Mouse (Mus musculus) kidney, embryonic 14.5 days (tissue): Measurements from ENCODE around the gene Gm5269. TPM values are rescaled to one million over a fixed set of nuclear protein-coding genes. Genes with fewer than 3 reads are reported as not detected.
A peak's percentile ranks its signal among the peaks of the same experiment; 100 is the strongest.

Experiments
- ATAC-seq: fragments of 200-750 bp; cut with Nextera tagmentation; 2 replicates; pipeline ENCODE4 v1.8.0; 2017; ENCODE audit warnings: moderate number of reproducible peaks, mild to moderate bottlenecking, moderate TSS enrichment, moderate library complexity; ENCODE audit not compliant: low FRiP score, low TSS enrichment
- H3K27ac ChIP-seq: fragments of 300-500 bp; sonication (generic); 2 replicates; pipeline ENCODE4 v1.5.1; 2014; ENCODE audit warnings: low read depth, mild to moderate bottlenecking, low read length, moderate library complexity, mixed read lengths
- H3K27me3 ChIP-seq: fragments of 300-500 bp; sonication (generic); 2 replicates; pipeline ENCODE4 v1.6.1; 2014; ENCODE audit warnings: mild to moderate bottlenecking, low read length; ENCODE audit not compliant: control insufficient read depth, insufficient read depth
- H3K36me3 ChIP-seq: fragments of 300-500 bp; sonication (generic); 2 replicates; pipeline ENCODE4 v1.6.1; 2014; ENCODE audit warnings: low read length, mixed read lengths; ENCODE audit not compliant: control insufficient read depth, insufficient read depth
- H3K4me1 ChIP-seq: fragments of 300-500 bp; sonication (generic); 2 replicates; pipeline ENCODE4 v1.6.1; 2014; ENCODE audit warnings: low read length, mixed read lengths; ENCODE audit not compliant: control insufficient read depth, insufficient read depth
- H3K4me2 ChIP-seq: fragments of 300-500 bp; sonication (generic); replicated peaks from 2 replicates; pipeline ENCODE4 v1.6.1; 2014; ENCODE audit warnings: low read depth, mild to moderate bottlenecking, low read length
- H3K4me3 ChIP-seq: fragments of 300-500 bp; sonication (generic); 2 replicates; pipeline ENCODE4 v1.5.1; 2014; ENCODE audit warnings: mild to moderate bottlenecking, low read length
- H3K9ac ChIP-seq: fragments of 300-500 bp; sonication (generic); 2 replicates; pipeline ENCODE4 v1.6.1; 2014; ENCODE audit warnings: low read depth, mild to moderate bottlenecking, low read length, moderate library complexity
- H3K9me3 ChIP-seq: fragments of 300-500 bp; sonication (generic); 2 replicates; pipeline ENCODE4 v1.6.1; 2016; ENCODE audit warnings: low read length; ENCODE audit not compliant: control insufficient read depth
- WGBS: fragments of 180-500 bp; shearing (Covaris S2); extraction: QIAGEN DNeasy Blood & Tissue Kit; methylation state at CpG from one replicate; pipeline ENCODE4 v1.1.7; 2014; 5-methylcytosine and 5-hydroxymethylcytosine counted together
- polyA plus RNA-seq: library from polyadenylated mRNA; unstranded; fragments of >200 nt; fragmentation: Nextera tagmentation; extraction: Ambion mirVana; gene quantifications from 2 replicates; pipeline ENCODE4 v1.2.1, GENCODE M21; 2014

Gm5269 gene
- polyA plus RNA-seq, 1 experiment from 2014 or later = not detected

DNA sequence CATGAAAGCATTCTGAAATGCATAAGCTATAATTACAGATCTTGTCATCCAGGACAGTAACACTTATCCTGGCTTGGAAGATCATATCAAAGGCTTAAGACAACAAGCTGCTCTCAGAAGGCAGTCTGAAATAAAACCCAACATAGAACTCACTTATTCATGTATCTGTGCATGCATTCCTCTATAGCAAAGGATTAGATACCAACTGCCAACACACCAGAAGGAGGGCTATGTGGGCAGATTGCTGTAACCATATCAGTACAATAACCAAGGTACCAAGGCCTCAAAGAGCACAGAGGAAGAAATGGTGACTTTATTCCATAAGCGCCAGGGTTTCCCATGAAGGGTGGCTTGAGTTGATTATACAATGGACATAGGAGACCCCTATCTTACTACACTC is 29.7 kb upstream of the Gm5269 start:
- H3K4me1 ChIP-seq = no peaks in the 10 kb centered on the region
- no peaks in the 10 kb centered on the region for H3K27me3 ChIP-seq
- H3K4me2 ChIP-seq = no peak overlapping the region
- H3K4me3 ChIP-seq = no peak overlapping the region
- no peak overlapping the region for H3K27ac ChIP-seq
- no peak for ATAC-seq
- H3K36me3 ChIP-seq = peaks cover 12% of the 10 kb centered on the region; the same call in 1 of the 2 replicates
- no peaks in the 10 kb centered on the region for H3K9me3 ChIP-seq
- 94% methylated on average over 1 of the region's 1 CpGs for WGBS
- no peak overlapping the region for H3K9ac ChIP-seq

DNA sequence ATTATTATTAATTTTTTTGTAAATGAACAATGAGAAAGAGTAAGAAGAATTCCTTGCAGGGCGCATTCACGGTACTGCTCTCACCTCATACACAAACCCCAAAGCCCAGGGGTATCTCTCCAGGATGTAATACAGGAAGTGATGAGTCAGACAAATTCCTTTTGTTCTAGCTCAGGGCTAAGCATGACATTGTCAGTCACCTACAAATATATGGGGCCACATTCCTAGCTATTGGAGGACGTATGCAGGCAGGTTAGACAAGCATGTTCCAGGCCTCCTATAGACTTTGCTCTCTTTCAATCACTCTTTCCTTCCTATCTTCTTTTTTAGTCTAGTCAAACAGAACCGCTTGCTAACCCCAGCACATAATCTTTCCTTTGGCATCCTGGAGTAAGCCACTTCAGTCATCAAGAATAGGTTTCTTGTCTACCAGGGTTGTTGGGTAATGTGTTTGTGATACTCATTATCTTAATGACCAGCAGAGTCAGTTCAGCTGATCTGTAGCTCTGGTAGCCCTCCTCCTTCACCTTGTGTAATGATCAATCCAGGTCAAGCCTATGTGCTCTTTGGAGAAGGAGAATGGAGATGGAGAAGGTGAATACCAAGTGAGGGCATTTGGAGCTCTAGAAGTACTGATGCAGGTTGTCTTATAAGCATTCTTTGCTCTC is 27.2 kb upstream of the Gm5269 start:
- Histone ChIP-seq H3K4me2 (no peak overlapping the region), H3K4me3 (no peak overlapping the region), H3K27me3 (no peaks in the 10 kb centered on the region), H3K4me1 (no peaks in the 10 kb centered on the region), H3K36me3 (peaks cover 12% of the 10 kb centered on the region; the same call in 1 of the 2 replicates), H3K9ac (no peak overlapping the region), H3K9me3 (no peaks in the 10 kb centered on the region), H3K27ac (no peak overlapping the region)
- no peak for ATAC-seq
- 76% methylated on average over 4 of the region's 4 CpGs for WGBS

DNA sequence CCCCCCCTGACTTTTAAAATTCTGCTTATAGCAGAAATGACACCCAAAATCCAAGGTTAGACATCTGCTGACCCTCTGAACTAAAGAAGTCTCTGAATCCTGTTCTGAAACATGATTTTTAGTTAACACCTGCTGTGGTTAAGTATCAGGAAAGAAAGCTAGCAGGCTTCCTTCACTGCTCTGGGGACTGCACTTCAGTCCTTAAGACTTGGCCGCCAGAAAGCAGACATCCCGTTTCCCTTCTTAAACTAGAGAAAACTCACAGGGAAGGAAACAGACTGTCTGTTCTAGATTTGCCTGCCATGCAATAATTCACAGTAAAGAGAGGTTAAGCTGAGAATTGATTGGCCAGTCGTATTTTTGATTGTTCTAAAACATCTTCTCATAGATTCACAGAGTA is 26.1 kb upstream of the Gm5269 start:
- no peaks in the 10 kb centered on the region for H3K27me3 ChIP-seq
- H3K4me3 ChIP-seq = no peak overlapping the region
- H3K27ac ChIP-seq = no peak overlapping the region
- peaks cover 12% of the 10 kb centered on the region; the same call in 1 of the 2 replicates for H3K36me3 ChIP-seq
- 64% methylated on average over 3 of the region's 3 CpGs for WGBS
- no peak overlapping the region for H3K9ac ChIP-seq
- no peaks in the 10 kb centered on the region for H3K9me3 ChIP-seq
- no peak for ATAC-seq
- no peak overlapping the region for H3K4me2 ChIP-seq
- no peaks in the 10 kb centered on the region for H3K4me1 ChIP-seq

DNA sequence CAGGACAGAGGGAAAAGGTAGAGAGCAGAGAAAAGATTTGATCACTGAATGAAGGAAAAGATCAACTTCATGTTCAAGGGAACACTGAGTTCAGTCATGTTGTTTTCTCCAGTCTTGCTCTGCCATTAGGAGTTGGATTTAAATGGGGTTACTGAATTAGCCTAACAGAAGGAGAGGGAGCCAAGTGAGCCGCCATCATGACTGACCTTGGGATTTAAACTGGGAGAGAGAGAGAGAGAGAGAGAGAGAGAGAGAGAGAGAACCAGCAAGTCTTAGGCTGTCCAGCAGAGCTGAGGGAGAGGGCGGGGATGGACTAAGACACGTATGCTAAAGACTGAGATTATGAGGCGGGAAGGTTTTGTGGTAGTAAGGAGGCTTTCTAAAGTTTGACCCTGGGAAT is 24.2 kb upstream of the Gm5269 start:
- Histone ChIP-seq H3K9ac (no peak overlapping the region), H3K9me3 (no peaks in the 10 kb centered on the region), H3K4me3 (no peak overlapping the region), H3K27me3 (no peaks in the 10 kb centered on the region), H3K4me2 (no peak overlapping the region), H3K27ac (no peak overlapping the region), H3K36me3 (peaks cover 12% of the 10 kb centered on the region; the same call in 1 of the 2 replicates), H3K4me1 (no peaks in the 10 kb centered on the region)
- ATAC-seq = no peak
- 84% methylated on average over 4 of the region's 4 CpGs for WGBS

DNA sequence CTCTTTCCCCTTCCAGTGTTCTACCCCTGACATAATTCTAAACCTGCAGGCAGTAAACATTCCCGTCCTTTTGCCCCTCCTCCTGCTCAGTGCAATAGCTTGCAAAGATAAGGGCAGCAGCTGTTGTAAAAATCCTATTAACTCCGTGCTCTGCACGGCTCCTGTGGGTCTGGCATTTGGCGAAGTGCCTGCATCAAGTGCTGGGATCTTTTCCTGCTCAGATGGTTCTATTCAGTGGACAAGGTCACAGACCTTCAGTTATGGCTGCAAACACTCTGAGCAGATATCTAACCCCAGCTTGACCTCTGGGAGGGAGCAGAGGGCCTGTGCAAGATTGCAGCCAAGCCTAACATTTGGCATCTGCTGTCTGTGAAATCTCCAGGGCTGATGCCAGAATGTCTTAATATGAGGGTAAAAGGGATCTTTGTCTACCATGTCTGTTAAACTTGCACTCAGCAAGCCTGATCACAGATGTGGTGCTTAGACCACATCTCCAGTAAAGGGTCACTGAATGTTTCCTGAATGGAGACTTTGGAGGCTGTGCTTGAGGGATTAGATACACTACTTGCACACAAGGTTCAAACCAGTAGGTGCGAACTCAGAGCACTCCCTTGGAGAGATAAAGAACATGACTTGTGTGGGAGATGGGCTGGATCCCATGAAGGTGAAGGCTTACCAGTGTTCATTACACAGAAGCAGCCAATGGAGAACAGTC is 15.2 kb upstream of the Gm5269 start:
- peak; percentile 93 for ATAC-seq
- H3K4me1 ChIP-seq = peaks cover 9% of the 10 kb centered on the region; the same call in 1 of the 2 replicates
- peak overlapping the region; percentile 67 for H3K27ac ChIP-seq
- no peaks in the 10 kb centered on the region for H3K27me3 ChIP-seq
- 13% methylated on average over 5 of the region's 5 CpGs for WGBS
- no peaks in the 10 kb centered on the region for H3K36me3 ChIP-seq
- no peak overlapping the region for H3K9ac ChIP-seq
- H3K4me3 ChIP-seq = no peak overlapping the region
- H3K4me2 ChIP-seq = no peak overlapping the region
- no peaks in the 10 kb centered on the region for H3K9me3 ChIP-seq

DNA sequence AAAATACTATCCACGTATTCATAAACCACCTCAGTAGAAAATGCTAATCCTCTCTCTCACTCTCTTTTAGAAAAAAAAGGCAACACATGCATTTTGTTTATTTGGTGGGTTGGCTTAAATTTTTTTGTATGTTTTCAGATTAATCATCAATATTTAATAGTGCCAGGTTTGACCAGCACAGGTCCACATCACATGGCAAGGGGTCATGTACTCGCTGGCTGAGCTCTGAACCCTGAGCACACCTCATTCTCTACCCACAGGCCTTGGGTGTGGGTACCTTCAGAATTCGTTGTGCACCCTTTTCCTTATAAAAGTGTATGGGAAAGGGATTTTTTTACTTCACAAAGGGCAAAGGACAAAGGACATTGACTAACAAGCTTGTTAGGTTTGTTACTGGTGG is 14.1 kb upstream of the Gm5269 start:
- no peak for ATAC-seq
- WGBS = 91% methylated on average over 3 of the region's 3 CpGs
- Histone ChIP-seq H3K9me3 (no peaks in the 10 kb centered on the region), H3K36me3 (no peaks in the 10 kb centered on the region), H3K27me3 (no peaks in the 10 kb centered on the region), H3K4me1 (peaks cover 9% of the 10 kb centered on the region; the same call in 1 of the 2 replicates), H3K4me2 (no peak overlapping the region), H3K4me3 (no peak overlapping the region), H3K9ac (no peak overlapping the region), H3K27ac (no peak overlapping the region)

DNA sequence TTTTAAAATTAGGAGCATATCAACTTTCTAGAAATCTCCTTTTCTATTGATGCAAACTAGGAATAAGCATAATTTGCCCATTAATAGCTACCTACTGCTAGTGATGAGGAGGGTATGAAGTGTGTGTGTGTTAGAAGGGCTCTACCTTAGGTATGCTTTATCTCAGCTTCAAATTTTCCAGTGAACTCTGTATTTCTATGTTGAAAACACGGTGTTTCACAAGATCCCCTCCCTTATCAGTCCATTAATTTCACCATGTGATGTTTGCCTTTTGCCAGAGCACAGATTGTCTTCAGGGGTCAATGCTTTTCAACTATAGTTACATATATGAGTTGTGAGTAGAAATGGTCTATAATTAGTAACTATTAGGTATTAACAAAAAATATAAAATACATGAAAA is 8.0 kb upstream of the Gm5269 start:
- H3K27ac ChIP-seq = no peak overlapping the region
- no peak overlapping the region for H3K4me3 ChIP-seq
- no peak overlapping the region for H3K4me2 ChIP-seq
- no peak for ATAC-seq
- H3K27me3 ChIP-seq = no peaks in the 10 kb centered on the region
- WGBS = 31% methylated on average over 1 of the region's 1 CpGs
- no peaks in the 10 kb centered on the region for H3K4me1 ChIP-seq
- H3K9me3 ChIP-seq = no peaks in the 10 kb centered on the region
- H3K36me3 ChIP-seq = no peaks in the 10 kb centered on the region
- H3K9ac ChIP-seq = no peak overlapping the region

DNA sequence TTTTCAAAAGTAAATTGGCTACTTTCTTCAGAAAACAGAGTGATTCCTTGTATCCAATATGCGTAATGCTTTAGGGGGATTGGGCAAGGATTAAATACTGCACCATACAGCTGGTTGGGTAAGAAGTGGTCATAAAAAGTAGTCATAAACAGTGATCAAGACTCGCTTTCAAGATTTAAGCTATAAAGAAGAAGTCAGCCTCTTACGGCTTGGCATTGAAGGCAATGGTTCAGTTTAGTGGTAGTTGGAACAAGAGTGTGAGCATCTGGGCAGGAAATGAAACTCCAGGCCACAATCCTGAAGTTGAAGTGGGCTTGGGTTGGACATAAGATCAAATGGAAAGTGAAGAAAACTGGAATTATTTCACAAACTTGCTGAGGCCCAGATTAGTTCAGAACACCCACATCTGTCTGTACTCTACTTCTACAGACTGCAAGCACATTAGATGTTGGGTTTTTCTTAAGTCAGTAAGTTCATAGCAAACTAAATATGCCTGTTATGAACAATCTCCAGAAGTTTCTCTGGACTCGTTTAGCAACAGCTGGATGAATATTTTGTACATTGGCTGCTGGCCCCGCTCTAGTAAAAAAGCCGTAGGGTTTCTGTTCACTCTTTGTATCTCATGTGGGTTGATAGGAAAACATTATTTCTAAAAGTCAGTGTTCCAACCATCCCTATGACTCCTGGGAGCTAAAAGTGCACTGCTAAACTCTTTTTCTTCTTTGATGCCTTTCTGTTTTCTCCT is 4.3 kb upstream of the Gm5269 start:
- WGBS = 83% methylated on average over 6 of the region's 6 CpGs
- no peak for ATAC-seq

DNA sequence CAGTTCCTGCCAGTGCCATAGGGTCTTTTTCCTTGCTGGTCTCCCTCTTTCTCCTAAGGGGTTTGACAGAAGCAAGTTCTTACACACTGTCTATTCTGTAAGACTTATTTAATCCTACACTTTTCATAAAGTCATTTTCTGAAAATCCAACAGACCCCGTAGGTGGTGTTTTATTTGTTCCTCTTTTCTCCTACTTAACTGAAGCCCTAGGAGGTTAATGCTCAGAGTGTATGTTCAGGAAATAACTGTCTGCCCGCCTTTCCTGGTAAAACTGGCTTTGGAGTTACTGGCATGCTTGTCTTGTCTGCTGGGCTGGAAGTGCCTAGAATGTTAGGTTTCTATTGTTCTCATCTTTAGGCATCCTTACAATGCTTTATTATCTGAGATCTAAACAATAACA is 1.9 kb upstream of the Gm5269 start:
- 72% methylated on average over 2 of the region's 2 CpGs for WGBS
- no peak for ATAC-seq

More for the DNA sequence above, 4.3 kb upstream of the Gm5269 start:
- Histone ChIP-seq H3K9me3 (no peaks in the 10 kb centered on the region), H3K9ac (no peak overlapping the region), H3K4me2 (no peak overlapping the region), H3K27ac (no peak overlapping the region), H3K36me3 (no peaks in the 10 kb centered on the region), H3K27me3 (no peaks in the 10 kb centered on the region), H3K4me3 (no peak overlapping the region), H3K4me1 (no peaks in the 10 kb centered on the region)

More for the DNA sequence above, 1.9 kb upstream of the Gm5269 start:
- no peaks in the 10 kb centered on the region for H3K27me3 ChIP-seq
- no peaks in the 10 kb centered on the region for H3K36me3 ChIP-seq
- no peaks in the 10 kb centered on the region for H3K9me3 ChIP-seq
- H3K4me2 ChIP-seq = no peak overlapping the region
- H3K27ac ChIP-seq = no peak overlapping the region
- H3K4me1 ChIP-seq = no peaks in the 10 kb centered on the region
- H3K9ac ChIP-seq = no peak overlapping the region
- H3K4me3 ChIP-seq = no peak overlapping the region
